Mouse (Mus musculus) myocyte (in vitro differentiated cells): ENCODE results near the gene N4bp2. TPM values are rescaled to one million over a fixed set of nuclear protein-coding genes. Genes with fewer than 3 reads are reported as not detected.

Source experiments
- H3K27me3 ChIP-seq: one replicate; pipeline ENCODE4 v1.6.1; 2011; ENCODE audit not compliant: control insufficient read depth, insufficient read depth, insufficient read length
- H3K36me3 ChIP-seq: one replicate; pipeline ENCODE4 v1.6.1; 2011; ENCODE audit not compliant: control insufficient read depth, insufficient read depth
- H3K4me2 ChIP-seq: one replicate; pipeline ENCODE4 v1.6.1; 2011; ENCODE audit warnings: low read depth, control low read depth
- H3K4me3 ChIP-seq: one replicate; pipeline ENCODE4 v1.5.1; 2011; ENCODE audit warnings: mild to moderate bottlenecking, control low read depth, moderate library complexity
- H3K79me2 ChIP-seq: one replicate; pipeline ENCODE4 v1.6.1; 2011; ENCODE audit not compliant: control insufficient read depth, insufficient read depth
- H3ac ChIP-seq: one replicate; pipeline ENCODE4 v1.6.1; 2011; ENCODE audit not compliant: control insufficient read depth, insufficient read length
- CEBPB ChIP-seq: IDR thresholded peaks from 2 replicates; pipeline ENCODE4 v1.6.1; 2011; ENCODE audit warnings: mild to moderate bottlenecking, moderate library complexity; ENCODE audit not compliant: poor library complexity, insufficient read depth, severe bottlenecking
- E2F4 ChIP-seq: IDR thresholded peaks from one replicate; pipeline ENCODE4 v1.6.1; 2011; ENCODE audit warnings: mild to moderate bottlenecking, control low read depth, moderate library complexity; ENCODE audit not compliant: insufficient read depth
- MAX ChIP-seq: IDR thresholded peaks from one replicate; pipeline ENCODE4 v1.6.1; 2011; ENCODE audit warnings: low read depth, mild to moderate bottlenecking, control low read depth
- MYOD1 ChIP-seq, 3 experiments: IDR thresholded peaks; one replicate each; pipeline ENCODE4 v1.6.1; 2011; ENCODE audit warnings: control low read depth in 2 of 3, low read depth in 2 of 3, mild to moderate bottlenecking in 2 of 3, moderate library complexity in 1 of 3; ENCODE audit not compliant: insufficient read length in 2 of 3, control insufficient read depth in 1 of 3
- MYOG ChIP-seq, 3 experiments: IDR thresholded peaks; one replicate each; pipeline ENCODE4 v1.6.1; 2011; ENCODE audit warnings: control low read depth in 2 of 3, low read depth in 2 of 3, mild to moderate bottlenecking in 2 of 3; ENCODE audit not compliant: insufficient read length in 2 of 3, control insufficient read depth in 1 of 3, insufficient read depth in 1 of 3
- POLR2A ChIP-seq: IDR thresholded peaks from one replicate; pipeline ENCODE4 v1.6.1; 2011; ENCODE audit warnings: low read depth, mild to moderate bottlenecking, control low read depth, moderate library complexity; ENCODE audit not compliant: insufficient read length
- POLR2AphosphoS2 ChIP-seq: IDR thresholded peaks from one replicate; pipeline ENCODE4 v1.6.1; 2011; ENCODE audit warnings: low read depth, control low read depth; ENCODE audit not compliant: insufficient read length
- REST ChIP-seq: IDR thresholded peaks from one replicate; pipeline ENCODE4 v1.6.1; 2011; ENCODE audit warnings: mild to moderate bottlenecking, control low read depth, moderate library complexity; ENCODE audit not compliant: insufficient read depth, insufficient read length
- SRF ChIP-seq: IDR thresholded peaks from one replicate; pipeline ENCODE4 v1.6.1; 2011; ENCODE audit warnings: low read depth; ENCODE audit not compliant: control insufficient read depth, insufficient read length
- TCF12 ChIP-seq: IDR thresholded peaks from one replicate; pipeline ENCODE4 v1.6.1; 2011; ENCODE audit warnings: mild to moderate bottlenecking, control low read depth; ENCODE audit not compliant: poor library complexity, insufficient read depth, severe bottlenecking
- TCF3 ChIP-seq: IDR thresholded peaks from one replicate; pipeline ENCODE4 v1.6.1; 2011; ENCODE audit warnings: low read depth, control low read depth; ENCODE audit not compliant: insufficient read length
- USF1 ChIP-seq: IDR thresholded peaks from one replicate; pipeline ENCODE4 v1.6.1; 2011; ENCODE audit warnings: low read depth, mild to moderate bottlenecking, control low read depth, moderate library complexity
- polyA plus RNA-seq: library from polyadenylated mRNA; unstranded; fragments of >200 nt; fragmentation: generic; extraction: Trizol; gene quantifications from one replicate; pipeline ENCODE4 v1.2.1, GENCODE M21; 2012; ENCODE audit warnings: missing spikeins

Gene N4bp2
- polyA plus RNA-seq, 1 experiment = 1.9 TPM

DNA sequence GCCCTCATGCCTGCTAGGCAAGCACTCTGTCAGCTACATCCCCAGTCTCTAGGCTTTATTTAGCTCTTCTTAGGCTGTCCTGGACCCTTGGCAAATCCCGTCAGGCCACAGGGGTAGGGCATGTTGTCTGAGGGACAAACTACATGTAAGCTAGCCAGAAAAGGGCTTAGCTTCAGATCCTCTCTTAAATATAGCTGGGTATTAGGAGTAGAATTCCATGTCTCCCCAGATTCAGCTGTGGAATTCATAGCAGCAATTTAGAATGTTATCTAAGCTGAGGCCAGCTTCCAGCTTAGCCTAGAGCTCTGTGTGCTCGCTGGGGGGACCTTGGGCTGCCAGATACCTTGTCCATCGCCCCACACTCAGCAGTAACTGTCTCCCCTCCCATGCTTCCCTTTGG lies 83.6 kb downstream of the N4bp2 start:
- Histone ChIP-seq H3K27me3 (no peaks in the 10 kb centered on the region), H3ac (no peak overlapping the region), H3K4me3 (no peak overlapping the region), H3K4me2 (no peak overlapping the region), H3K79me2 (no peaks in the 10 kb centered on the region), H3K36me3 (no peaks in the 10 kb centered on the region)
- TF ChIP-seq MYOG (IDR thresholded peaks at IDR 0.05; ENCODE audit: control insufficient read depth in 1 of 3, insufficient read depth in 1 of 3, insufficient read length in 2 of 3, low read depth in 2 of 3) (no peak), CEBPB (no peak), E2F4 (no peak), USF1 (no peak), POLR2AphosphoS2 (no peak), TCF3 (no peak), POLR2A (no peak), TCF12 (no peak), REST (no peak), MAX (no peak), SRF (no peak)

DNA sequence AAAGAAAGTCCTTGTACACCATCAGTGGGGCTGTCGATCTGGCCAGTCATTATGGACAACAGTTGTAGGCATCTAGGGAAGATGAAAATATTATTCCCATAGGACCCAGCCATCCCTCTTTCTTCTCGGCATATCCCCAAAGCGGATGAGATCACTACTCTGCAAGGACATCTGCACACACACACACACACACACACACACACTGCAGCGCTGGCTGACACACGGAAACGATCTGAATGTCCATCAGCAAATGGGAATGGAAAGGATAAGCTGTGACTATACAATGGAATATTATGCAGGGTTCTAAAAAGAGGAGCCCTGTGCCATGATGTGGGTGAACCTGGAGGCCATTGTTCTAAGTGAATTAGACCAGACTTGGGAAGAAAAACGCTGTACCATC lies 84.3 kb downstream of the N4bp2 start:
- no peaks in the 10 kb centered on the region for H3K27me3 ChIP-seq
- no peak overlapping the region for H3ac ChIP-seq
- H3K79me2 ChIP-seq = no peaks in the 10 kb centered on the region
- TF ChIP-seq E2F4 (no peak), MYOD1 (IDR thresholded peaks at IDR 0.05; ENCODE audit: control insufficient read depth in 1 of 3, insufficient read length in 2 of 3, low read depth in 2 of 3) (peak in 1 of 3 experiments; percentile 5), REST (no peak), POLR2AphosphoS2 (no peak), SRF (no peak)
- no peak overlapping the region for H3K4me2 ChIP-seq
- no peaks in the 10 kb centered on the region for H3K36me3 ChIP-seq
- no peak overlapping the region for H3K4me3 ChIP-seq

DNA sequence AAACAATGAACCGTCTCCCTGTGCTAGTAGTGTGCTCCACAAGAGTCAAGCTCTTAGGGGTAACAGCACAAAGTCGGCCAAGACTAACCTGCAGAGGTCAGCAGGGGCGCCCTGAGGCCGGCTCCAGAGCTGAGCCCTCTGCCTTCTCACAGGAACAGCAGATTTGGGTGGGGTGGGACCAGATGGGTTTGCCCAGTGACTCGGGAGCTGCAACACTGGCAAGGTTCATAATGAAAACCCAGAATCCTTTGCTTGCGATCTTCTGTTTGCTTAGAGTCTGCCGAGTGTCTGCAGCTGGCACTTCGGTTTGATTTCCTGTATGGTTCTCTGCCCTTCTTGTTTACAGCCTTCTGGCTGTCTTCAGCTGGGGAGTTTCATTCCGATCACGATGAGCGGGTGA lies 87.4 kb downstream of the N4bp2 start:
- Histone ChIP-seq H3K4me2 (peak overlapping the region; percentile 30), H3K4me3 (no peak overlapping the region), H3K36me3 (no peaks in the 10 kb centered on the region), H3K27me3 (no peaks in the 10 kb centered on the region), H3K79me2 (no peaks in the 10 kb centered on the region), H3ac (no peak overlapping the region)
- TF ChIP-seq MYOD1 (IDR thresholded peaks at IDR 0.05; ENCODE audit: control insufficient read depth in 1 of 3, insufficient read length in 2 of 3, low read depth in 2 of 3) (no peak), MAX (no peak), POLR2A (no peak), REST (no peak), TCF12 (no peak), POLR2AphosphoS2 (no peak), MYOG (IDR thresholded peaks at IDR 0.05; ENCODE audit: control insufficient read depth in 1 of 3, insufficient read depth in 1 of 3, insufficient read length in 2 of 3, low read depth in 2 of 3) (no peak), USF1 (no peak), SRF (no peak)

DNA sequence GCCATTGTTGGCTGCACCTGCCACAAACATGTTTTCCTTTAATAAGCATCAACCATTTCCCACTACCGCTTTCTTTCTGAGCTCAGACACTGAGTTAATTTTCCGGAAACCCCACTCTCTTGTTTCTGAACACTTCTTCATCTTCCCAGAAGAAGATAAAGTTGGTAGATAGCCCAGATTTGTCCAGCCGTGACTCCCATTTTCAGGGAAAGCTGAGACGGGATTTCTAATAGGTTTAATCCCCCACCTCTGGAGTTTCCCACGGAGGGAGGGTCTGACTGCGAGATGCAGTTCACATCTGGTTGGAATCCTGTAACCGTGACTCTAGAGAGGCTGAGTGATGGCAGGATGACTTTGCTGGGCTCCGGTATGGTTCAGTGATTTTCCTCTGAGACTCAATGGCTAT lies 91.5 kb downstream of the N4bp2 start:
- Histone ChIP-seq H3K27me3 (no peaks in the 10 kb centered on the region), H3K4me3 (no peak overlapping the region), H3K36me3 (no peaks in the 10 kb centered on the region), H3K4me2 (no peak overlapping the region), H3K79me2 (no peaks in the 10 kb centered on the region), H3ac (no peak overlapping the region)
- TF ChIP-seq REST = no peak
- TF ChIP-seq CEBPB = no peak
- TF ChIP-seq SRF = no peak
- TF ChIP-seq MYOD1 (IDR thresholded peaks at IDR 0.05; ENCODE audit: control insufficient read depth in 1 of 3, insufficient read length in 2 of 3, low read depth in 2 of 3) = no peak
- no peak for TF ChIP-seq USF1
- TF ChIP-seq TCF3 = no peak
- TF ChIP-seq TCF12 = no peak
- no peak for TF ChIP-seq MYOG (IDR thresholded peaks at IDR 0.05; ENCODE audit: control insufficient read depth in 1 of 3, insufficient read depth in 1 of 3, insufficient read length in 2 of 3, low read depth in 2 of 3)
- TF ChIP-seq POLR2A = no peak
- TF ChIP-seq POLR2AphosphoS2 = no peak
- no peak for TF ChIP-seq E2F4
- TF ChIP-seq MAX = no peak

DNA sequence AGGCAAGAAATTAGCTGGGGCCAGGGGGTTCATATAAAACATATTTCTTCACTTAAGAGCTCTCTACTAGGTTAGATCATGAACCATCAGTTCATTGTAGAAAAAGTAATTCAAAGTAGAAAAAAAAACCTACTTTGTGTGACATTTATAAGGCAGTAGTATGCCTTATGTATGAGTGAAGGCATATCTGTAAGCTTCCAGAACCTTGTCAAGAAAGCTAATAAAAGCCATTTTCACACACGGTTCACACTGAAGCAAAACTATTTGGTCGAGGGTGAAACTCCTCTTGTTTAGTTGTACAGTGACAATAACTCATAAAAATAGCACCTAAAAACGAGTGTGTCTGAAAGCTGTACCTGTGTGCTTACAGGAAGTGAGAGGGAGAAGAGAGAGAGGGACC lies 92.2 kb downstream of the N4bp2 start:
- TF ChIP-seq MYOG (IDR thresholded peaks at IDR 0.05; ENCODE audit: control insufficient read depth in 1 of 3, insufficient read depth in 1 of 3, insufficient read length in 2 of 3, low read depth in 2 of 3) = no peak
- no peak for TF ChIP-seq REST
- TF ChIP-seq USF1 = no peak
- no peak for TF ChIP-seq CEBPB
- TF ChIP-seq E2F4 = no peak
- no peak for TF ChIP-seq SRF
- TF ChIP-seq MYOD1 (IDR thresholded peaks at IDR 0.05; ENCODE audit: control insufficient read depth in 1 of 3, insufficient read length in 2 of 3, low read depth in 2 of 3) = no peak
- TF ChIP-seq POLR2AphosphoS2 = no peak
- no peaks in the 10 kb centered on the region for H3K79me2 ChIP-seq
- H3K36me3 ChIP-seq = no peaks in the 10 kb centered on the region
- no peaks in the 10 kb centered on the region for H3K27me3 ChIP-seq
- no peak overlapping the region for H3ac ChIP-seq
- no peak overlapping the region for H3K4me2 ChIP-seq
- H3K4me3 ChIP-seq = no peak overlapping the region
